Mouse (Mus musculus) forebrain, embryonic 16.5 days (tissue): ENCODE measurements around the gene Rab3gap2. TPM values are rescaled to one million over a fixed set of nuclear protein-coding genes. Genes with fewer than 3 reads are reported as not detected.

Experiments used
- ATAC-seq: fragments of 200-750 bp; cut with Nextera tagmentation; 2 replicates; pipeline ENCODE4 v1.8.0; 2017; ENCODE audit warnings: mild to moderate bottlenecking, moderate library complexity
- H3K27ac ChIP-seq: fragments of 300-500 bp; sonication (generic); 2 replicates; pipeline ENCODE4 v1.5.1; 2014; ENCODE audit warnings: low read length, control low read depth
- H3K27me3 ChIP-seq: fragments of 300-500 bp; sonication (generic); replicated peaks from 2 replicates; pipeline ENCODE4 v1.6.1; 2014; ENCODE audit warnings: low read length; ENCODE audit not compliant: control insufficient read depth, insufficient read depth
- H3K36me3 ChIP-seq: fragments of 300-500 bp; sonication (generic); 2 replicates; pipeline ENCODE4 v1.6.1; 2014; ENCODE audit not compliant: control insufficient read depth, insufficient read depth
- H3K4me1 ChIP-seq: fragments of 300-500 bp; sonication (generic); replicated peaks from 2 replicates; pipeline ENCODE4 v1.6.1; 2014; ENCODE audit warnings: low read length; ENCODE audit not compliant: control insufficient read depth, insufficient read depth
- H3K4me2 ChIP-seq: fragments of 300-500 bp; sonication (generic); 2 replicates; pipeline ENCODE4 v1.6.1; 2014; ENCODE audit warnings: mild to moderate bottlenecking, low read length, control low read depth
- H3K4me3 ChIP-seq: fragments of 300-500 bp; sonication (generic); replicated peaks from 2 replicates; pipeline ENCODE4 v1.5.1; 2014; ENCODE audit warnings: mild to moderate bottlenecking, low read length, control low read depth
- H3K9ac ChIP-seq: fragments of 300-500 bp; sonication (generic); replicated peaks from 2 replicates; pipeline ENCODE4 v1.6.1; 2014; ENCODE audit warnings: low read depth, low read length, control low read depth
- H3K9me3 ChIP-seq: fragments of 300-500 bp; sonication (generic); 2 replicates; pipeline ENCODE4 v1.6.1; 2016; ENCODE audit warnings: low read length; ENCODE audit not compliant: control insufficient read depth
- WGBS: fragments of 180-500 bp; shearing (Covaris S2); extraction: QIAGEN DNeasy Blood & Tissue Kit; methylation state at CpG from one replicate; pipeline ENCODE4 v1.1.7; 2014; 5-methylcytosine and 5-hydroxymethylcytosine counted together
- polyA plus RNA-seq: library from polyadenylated mRNA; unstranded; fragments of >200 nt; fragmentation: Nextera tagmentation; extraction: Ambion mirVana; gene quantifications from 2 replicates; pipeline ENCODE4 v1.2.1, GENCODE M21; 2015

Rab3gap2 gene
- polyA plus RNA-seq, 1 experiment from 2014 or later, result 30.2 TPM

DNA sequence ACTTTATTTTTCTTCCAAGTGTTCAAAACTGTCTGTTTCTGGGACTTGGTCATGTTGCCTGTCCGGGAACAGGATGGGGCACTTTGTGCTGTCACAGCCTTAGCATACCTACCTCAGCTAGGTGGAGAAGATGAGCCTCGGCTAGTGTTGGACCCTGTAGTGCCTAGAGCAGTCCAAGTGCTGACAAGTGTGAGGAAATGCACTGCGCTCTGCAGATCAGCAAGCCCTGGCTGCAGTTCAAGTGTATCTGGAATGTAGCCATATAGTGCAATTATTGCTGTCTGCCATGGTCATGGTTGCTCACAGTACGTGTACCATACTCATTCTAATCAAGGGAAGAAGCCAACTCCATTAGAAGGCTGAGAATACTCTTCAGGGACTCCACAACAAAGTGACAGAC lies 80.8 kb downstream of the Rab3gap2 start:
- Histone ChIP-seq H3K4me1 (peaks cover 11% of the 10 kb centered on the region), H3K27ac (peak overlapping the region; percentile 48), H3K9ac (no peak overlapping the region), H3K36me3 (peaks cover 35% of the 10 kb centered on the region), H3K4me2 (no peak overlapping the region), H3K27me3 (no peaks in the 10 kb centered on the region), H3K4me3 (no peak overlapping the region), H3K9me3 (no peaks in the 10 kb centered on the region)
- WGBS, result 40% methylated on average over 4 of the region's 4 CpGs
- peak; percentile 89 for ATAC-seq

GRCm38 (mm10) chr1:185285171-185285570 lies 81.3 kb downstream of the Rab3gap2 start:
- whole genome bisulfite sequencing, result 56% methylated on average over 4 of the region's 4 CpGs
- Histone ChIP-seq H3K9me3 (no peaks in the 10 kb centered on the region), H3K4me3 (no peak overlapping the region), H3K4me1 (peaks cover 11% of the 10 kb centered on the region), H3K27me3 (no peaks in the 10 kb centered on the region), H3K4me2 (no peak overlapping the region), H3K36me3 (peaks cover 35% of the 10 kb centered on the region), H3K27ac (peak overlapping the region; percentile 48), H3K9ac (no peak overlapping the region)
- peak; percentile 85 for ATAC-seq

- Histone ChIP-seq H3K9ac (no peak overlapping the region), H3K9me3 (no peaks in the 10 kb centered on the region), H3K4me2 (no peak overlapping the region), H3K4me1 (peaks cover 11% of the 10 kb centered on the region), H3K4me3 (no peak overlapping the region), H3K27ac (no peak overlapping the region), H3K27me3 (no peaks in the 10 kb centered on the region), H3K36me3 (peaks cover 32% of the 10 kb centered on the region)
- 94% methylated on average over 20 of the region's 20 CpGs for WGBS
- no peak for ATAC-seq
These were observed 83.1 kb downstream of the Rab3gap2 start for GRCm38 (mm10) chr1:185287066-185287465.

GRCm38 (mm10) chr1:185289231-185289630 lies 85.3 kb downstream of the Rab3gap2 start:
- WGBS, result 75% methylated on average over 5 of the region's 5 CpGs
- Histone ChIP-seq H3K4me3 (no peak overlapping the region), H3K27ac (no peak overlapping the region), H3K27me3 (no peaks in the 10 kb centered on the region), H3K4me2 (no peak overlapping the region), H3K4me1 (peaks cover 9% of the 10 kb centered on the region), H3K9me3 (no peaks in the 10 kb centered on the region), H3K9ac (no peak overlapping the region), H3K36me3 (peaks cover 31% of the 10 kb centered on the region)
- no peak for ATAC-seq

- Histone ChIP-seq H3K9me3 (no peaks in the 10 kb centered on the region), H3K4me2 (no peak overlapping the region), H3K4me1 (no peaks in the 10 kb centered on the region), H3K27ac (no peak overlapping the region), H3K36me3 (peaks cover 28% of the 10 kb centered on the region), H3K27me3 (no peaks in the 10 kb centered on the region), H3K4me3 (no peak overlapping the region), H3K9ac (no peak overlapping the region)
- 66% methylated on average over 4 of the region's 4 CpGs for WGBS
- no peak for ATAC-seq
These were observed 87.4 kb downstream of the Rab3gap2 start for GRCm38 (mm10) chr1:185291336-185291735.

DNA sequence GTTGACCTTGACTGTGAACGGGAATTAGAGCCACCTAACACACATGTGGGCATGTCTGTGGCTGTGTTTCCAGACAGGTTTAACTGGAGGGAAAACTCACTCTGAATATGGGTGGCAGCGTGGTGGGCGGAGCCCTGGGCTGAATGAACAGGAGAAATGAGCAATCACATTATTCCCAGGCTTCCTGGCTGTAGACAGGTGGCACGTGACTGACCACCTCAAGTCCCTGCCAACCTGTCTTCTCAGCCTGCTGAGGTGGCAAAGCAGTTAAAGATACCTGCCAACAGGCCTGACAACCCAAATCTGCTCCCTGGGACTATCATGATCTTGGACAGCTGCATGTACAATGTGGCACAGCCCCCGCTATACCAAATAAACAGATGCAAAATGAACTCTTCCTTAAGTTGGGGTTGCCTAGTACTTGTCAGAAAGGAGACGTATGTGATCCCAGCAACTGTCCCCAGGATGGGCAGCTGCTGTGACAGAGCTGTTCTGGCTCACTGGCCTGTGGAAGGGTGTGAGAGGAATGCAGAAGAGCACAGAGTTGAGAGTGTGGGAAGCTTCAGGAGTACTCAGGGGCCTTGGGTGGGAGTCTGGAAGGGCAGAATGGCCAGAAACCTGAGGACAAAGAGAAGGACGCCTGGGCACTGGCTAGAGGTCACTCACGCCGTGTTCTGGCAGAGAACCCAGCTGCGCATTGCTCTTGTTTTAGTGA lies 88.9 kb downstream of the Rab3gap2 start:
- no peak overlapping the region for H3K4me3 ChIP-seq
- 85% methylated on average over 10 of the region's 10 CpGs for WGBS
- H3K27ac ChIP-seq, result no peak overlapping the region
- no peak for ATAC-seq
- H3K4me1 ChIP-seq, result no peaks in the 10 kb centered on the region
- H3K9me3 ChIP-seq, result no peaks in the 10 kb centered on the region
- H3K4me2 ChIP-seq, result no peak overlapping the region
- no peaks in the 10 kb centered on the region for H3K27me3 ChIP-seq
- no peak overlapping the region for H3K9ac ChIP-seq
- peaks cover 26% of the 10 kb centered on the region for H3K36me3 ChIP-seq

DNA sequence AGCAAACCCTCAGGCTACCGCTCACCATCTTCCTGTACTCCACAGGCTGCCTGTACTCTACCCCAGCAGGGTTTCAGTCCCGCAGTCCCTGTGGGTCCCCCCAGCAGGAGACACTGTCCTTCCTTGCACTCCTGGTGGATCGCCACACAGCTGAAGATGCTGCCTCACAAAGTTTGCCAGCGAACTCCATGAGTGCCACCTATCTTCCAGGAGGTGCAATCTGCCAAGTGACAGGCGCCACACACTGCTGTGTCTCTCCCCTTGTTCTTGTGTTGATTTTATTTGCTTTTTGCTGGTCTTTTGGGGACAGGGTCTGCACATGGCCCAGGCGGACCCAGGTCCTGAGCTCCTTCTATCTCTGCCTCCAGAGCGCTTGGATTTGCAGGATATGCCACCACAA lies 92.9 kb downstream of the Rab3gap2 start:
- no peak for ATAC-seq
- peaks cover 20% of the 10 kb centered on the region; the same call in 1 of the 2 replicates for H3K36me3 ChIP-seq
- H3K4me2 ChIP-seq, result no peak overlapping the region
- no peak overlapping the region for H3K9ac ChIP-seq
- H3K4me3 ChIP-seq, result no peak overlapping the region
- H3K9me3 ChIP-seq, result no peaks in the 10 kb centered on the region
- H3K27me3 ChIP-seq, result no peaks in the 10 kb centered on the region
- H3K27ac ChIP-seq, result no peak overlapping the region
- WGBS, result 93% methylated on average over 7 of the region's 7 CpGs
- no peaks in the 10 kb centered on the region for H3K4me1 ChIP-seq

GRCm38 (mm10) chr1:185298496-185298895 lies 94.6 kb downstream of the Rab3gap2 start:
- Histone ChIP-seq H3K27me3 (no peaks in the 10 kb centered on the region), H3K4me3 (no peak overlapping the region), H3K4me2 (no peak overlapping the region), H3K9ac (no peak overlapping the region), H3K4me1 (no peaks in the 10 kb centered on the region), H3K9me3 (no peaks in the 10 kb centered on the region), H3K27ac (no peak overlapping the region), H3K36me3 (peaks cover 15% of the 10 kb centered on the region; the same call in 1 of the 2 replicates)
- 94% methylated on average over 8 of the region's 8 CpGs for whole genome bisulfite sequencing
- ATAC-seq, result no peak

DNA sequence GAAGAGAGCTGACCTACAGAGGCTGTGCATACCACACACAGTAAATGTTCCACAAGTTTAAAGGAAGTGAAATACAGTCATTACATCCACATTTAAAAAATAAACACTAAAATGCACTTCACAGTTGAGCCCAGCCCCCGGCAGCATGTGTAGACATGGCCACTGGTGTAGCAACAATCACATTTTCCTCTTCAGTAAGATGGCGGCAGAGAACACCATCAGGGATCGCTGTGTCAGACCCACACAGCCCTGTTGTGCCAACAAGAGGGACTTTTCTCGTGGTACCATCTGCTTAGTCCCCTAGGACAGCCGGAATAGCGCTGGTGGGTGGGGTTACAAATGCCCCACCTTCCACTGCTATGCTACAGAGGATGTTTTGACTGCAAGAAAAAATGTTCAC lies 98.9 kb downstream of the Rab3gap2 start:
- no peak overlapping the region for H3K9ac ChIP-seq
- peaks cover 3% of the 10 kb centered on the region; the same call in 1 of the 2 replicates for H3K36me3 ChIP-seq
- no peak overlapping the region for H3K4me2 ChIP-seq
- ATAC-seq, result no peak
- H3K4me3 ChIP-seq, result no peak overlapping the region
- H3K9me3 ChIP-seq, result no peaks in the 10 kb centered on the region
- 96% methylated on average over 6 of the region's 6 CpGs for WGBS
- no peaks in the 10 kb centered on the region for H3K27me3 ChIP-seq
- H3K27ac ChIP-seq, result no peak overlapping the region
- no peaks in the 10 kb centered on the region for H3K4me1 ChIP-seq
